Mouse (Mus musculus): ENCODE results near the gene Ank2.
"Not testable (repeated sequence)": the region's sequence is repeated elsewhere in the genome, so short reads cannot be mapped to it uniquely, and the experiment has no call there.

The Ank2 gene

GRCm38 (mm10) chr3:127414438-127414837, 84.7 kb downstream of the Ank2 start:
- no peak for DNase-seq (ENCODE audit: low spot score)

GRCm38 (mm10) chr3:127408684-127409550, 90.2 kb downstream of the Ank2 start:
- peak; percentile 43 for DNase-seq (ENCODE audit: low spot score)

DNA sequence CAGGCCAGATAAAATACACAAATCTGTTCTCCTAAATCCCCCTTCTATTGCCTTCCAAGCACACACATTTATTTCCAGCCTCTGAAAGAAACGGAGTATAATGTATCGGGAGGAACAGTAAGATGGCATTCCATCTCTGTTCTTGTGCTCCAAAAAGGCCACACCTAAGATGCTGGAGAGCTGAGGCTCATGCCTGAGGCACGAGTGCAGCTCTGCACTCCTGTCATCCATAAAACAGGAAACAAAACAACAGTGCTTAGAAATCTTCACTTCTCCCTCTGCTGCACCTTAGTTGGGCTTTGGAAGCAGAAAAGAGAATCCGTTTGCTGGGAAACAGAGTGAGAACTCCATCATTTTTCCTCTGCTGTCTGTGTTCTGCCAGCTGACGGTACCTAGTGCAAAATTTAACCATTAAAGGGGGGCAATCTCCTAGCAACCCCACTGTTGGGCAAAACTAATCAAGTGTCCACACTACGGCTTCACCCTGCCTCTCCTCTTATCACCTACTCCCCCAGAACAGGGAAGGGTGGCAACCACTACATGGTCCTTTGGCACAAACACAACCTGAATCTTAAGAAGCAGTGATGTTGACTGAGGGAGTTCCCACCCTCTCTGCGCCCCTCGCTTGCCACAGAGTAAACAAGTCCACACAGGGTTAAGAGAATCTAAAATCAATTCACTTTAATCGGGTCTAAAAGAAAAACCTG, 91.1 kb downstream of the Ank2 start:
- no peak for DNase-seq (ENCODE audit: low spot score)

DNA sequence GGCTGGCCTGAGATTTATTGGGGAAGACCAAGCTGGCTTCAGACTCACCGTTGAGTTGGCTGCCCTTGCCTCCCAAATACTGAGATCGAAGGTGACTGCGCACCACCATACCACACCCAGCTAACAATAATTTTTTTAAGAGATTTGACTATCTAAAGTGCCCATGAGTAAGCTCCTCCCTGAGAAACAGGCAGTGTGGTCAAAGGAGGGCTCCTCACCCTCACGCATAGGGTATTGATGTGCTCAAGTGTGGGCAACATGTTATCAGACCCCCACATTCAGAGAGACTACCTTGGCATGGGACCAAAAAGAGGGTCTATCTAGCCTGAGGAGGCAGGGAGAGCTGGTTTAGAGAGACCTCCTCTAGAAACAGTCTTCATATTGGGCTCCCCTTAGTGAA, 92.3 kb downstream of the Ank2 start:
- no peak for DNase-seq (ENCODE audit: low spot score)

DNA sequence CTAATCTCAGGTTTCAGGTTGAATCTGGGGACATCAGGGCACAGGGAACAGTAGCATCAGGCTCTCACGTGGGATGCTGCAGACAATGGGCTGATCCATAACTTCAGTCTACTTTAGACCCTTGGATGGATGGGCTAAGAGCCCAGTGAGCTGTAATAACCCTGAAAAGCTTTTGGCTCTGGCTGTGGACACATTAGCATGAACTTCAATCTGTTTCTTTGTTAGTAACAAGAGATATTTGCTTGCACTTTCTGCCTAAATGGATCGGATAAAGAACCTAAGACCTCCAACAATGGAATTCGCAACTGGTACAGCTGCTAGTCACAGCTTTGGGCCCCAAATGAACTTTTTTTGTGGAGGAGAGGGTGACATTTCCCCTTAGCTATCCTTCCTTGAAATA, 94.8 kb downstream of the Ank2 start:
- no peak for DNase-seq (ENCODE audit: low spot score)

- DNase-seq (ENCODE audit: low spot score), result no peak
Observed at GRCm38 (mm10) chr3:127400976-127401375, 98.2 kb downstream of the Ank2 start.

- not testable (repeated sequence) for DNase-seq (ENCODE audit: low spot score)
Observed at GRCm38 (mm10) chr3:127400468-127400867, 98.7 kb downstream of the Ank2 start.

- DNase-seq (ENCODE audit: low spot score), result no peak
Observed at GRCm38 (mm10) chr3:127397774-127398173, 101.4 kb downstream of the Ank2 start.

- no peak for DNase-seq (ENCODE audit: low spot score)
Observed at GRCm38 (mm10) chr3:127395202-127395601, 103.9 kb downstream of the Ank2 start.

- no peak for DNase-seq (ENCODE audit: low spot score)
Observed at GRCm38 (mm10) chr3:127387016-127387517, 112.1 kb downstream of the Ank2 start.

GRCm38 (mm10) chr3:127383231-127383630, 115.9 kb downstream of the Ank2 start:
- DNase-seq (ENCODE audit: low spot score), result no peak

DNA sequence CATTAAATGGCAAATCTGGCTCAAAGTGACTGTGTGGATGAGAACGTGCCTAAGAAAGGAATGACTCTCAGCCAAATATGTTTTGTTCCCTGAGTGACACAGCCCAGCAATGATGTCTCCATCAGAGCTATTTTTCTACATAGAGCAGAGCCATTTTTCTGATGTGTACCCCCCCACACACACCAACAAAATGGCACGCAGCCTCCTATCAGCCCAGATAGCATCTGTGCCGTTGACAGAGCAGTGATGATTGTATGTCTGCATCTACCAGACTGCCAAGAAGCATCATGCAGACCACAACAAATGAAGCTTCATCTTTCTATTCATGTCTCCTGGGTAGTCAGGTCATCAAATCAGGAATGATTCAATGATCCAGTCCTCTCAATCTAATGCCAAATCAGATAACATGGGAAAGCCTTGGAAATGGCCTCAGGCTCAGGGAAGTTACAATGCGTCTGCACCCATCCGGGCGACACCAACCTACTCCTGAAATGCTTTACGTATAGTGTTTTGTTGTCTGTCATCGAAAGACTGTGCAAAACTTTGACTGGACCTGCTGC, 122.2 kb downstream of the Ank2 start:
- DNase-seq (ENCODE audit: low spot score), result no peak

DNA sequence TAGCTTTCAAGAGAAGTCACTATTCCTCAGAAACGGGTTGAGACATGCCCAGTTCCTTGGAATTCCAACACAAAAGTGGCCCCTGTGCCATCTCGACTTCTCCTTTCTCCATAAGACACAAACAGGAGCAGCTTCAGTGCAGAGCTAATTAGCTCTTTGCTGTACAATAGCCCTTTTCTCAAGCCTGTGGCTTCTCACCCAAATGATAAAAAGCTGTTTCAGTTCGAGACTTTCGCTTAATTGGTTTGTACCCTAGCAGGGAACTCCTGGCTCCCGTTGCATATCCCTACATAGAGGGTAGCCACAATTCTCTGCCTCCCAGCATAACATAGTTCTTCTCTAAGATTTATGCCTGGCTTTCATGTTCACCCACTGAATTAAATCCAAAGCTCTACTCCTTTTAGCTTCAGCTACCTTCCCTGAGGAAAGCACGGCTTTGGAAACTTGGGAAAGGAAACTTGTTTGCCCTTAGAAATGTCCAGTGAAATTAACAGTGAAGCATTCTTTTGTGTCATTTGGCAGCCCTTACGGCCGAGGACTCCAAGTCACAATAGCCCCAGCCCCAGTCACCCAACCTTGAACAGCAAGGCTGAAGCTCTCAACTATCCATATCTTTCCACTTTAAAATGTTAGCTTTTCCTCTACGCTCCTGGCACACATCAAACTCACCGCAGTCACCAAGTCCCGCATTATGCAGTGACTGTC, 123.0 kb downstream of the Ank2 start:
- no peak for DNase-seq (ENCODE audit: low spot score)

- no peak for DNase-seq (ENCODE audit: low spot score)
Observed at GRCm38 (mm10) chr3:127374190-127374710, 124.9 kb downstream of the Ank2 start.

GRCm38 (mm10) chr3:127371774-127372173, 127.4 kb downstream of the Ank2 start:
- DNase-seq (ENCODE audit: low spot score), result no peak

- DNase-seq (ENCODE audit: low spot score), result no peak
Observed at GRCm38 (mm10) chr3:127369529-127369928, 129.6 kb downstream of the Ank2 start.

GRCm38 (mm10) chr3:127367450-127367849, 131.7 kb downstream of the Ank2 start:
- DNase-seq (ENCODE audit: low spot score), result no peak

DNA sequence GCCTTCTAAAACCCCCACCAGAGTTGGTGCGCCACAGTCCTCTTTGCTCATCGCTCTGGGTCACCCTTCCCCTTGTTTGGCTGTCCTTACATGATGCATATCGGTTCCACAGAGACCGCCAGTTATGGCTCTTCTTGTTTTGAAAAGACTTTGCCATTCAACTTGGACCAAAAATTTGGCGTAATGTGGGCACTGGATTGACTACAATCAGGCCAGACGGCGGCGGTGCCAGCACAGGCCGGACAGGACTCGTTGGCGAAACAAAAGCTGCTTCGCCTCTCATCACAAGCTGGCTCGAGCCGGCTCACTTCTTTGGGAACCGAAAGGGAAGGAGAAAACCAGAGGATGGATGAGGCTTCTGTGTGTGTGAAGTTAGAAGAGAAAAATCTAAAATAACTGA, 135.6 kb downstream of the Ank2 start:
- no peak for DNase-seq (ENCODE audit: low spot score)

- DNase-seq (ENCODE audit: low spot score), result no peak
Observed at GRCm38 (mm10) chr3:127362611-127363393, 136.3 kb downstream of the Ank2 start.

DNA sequence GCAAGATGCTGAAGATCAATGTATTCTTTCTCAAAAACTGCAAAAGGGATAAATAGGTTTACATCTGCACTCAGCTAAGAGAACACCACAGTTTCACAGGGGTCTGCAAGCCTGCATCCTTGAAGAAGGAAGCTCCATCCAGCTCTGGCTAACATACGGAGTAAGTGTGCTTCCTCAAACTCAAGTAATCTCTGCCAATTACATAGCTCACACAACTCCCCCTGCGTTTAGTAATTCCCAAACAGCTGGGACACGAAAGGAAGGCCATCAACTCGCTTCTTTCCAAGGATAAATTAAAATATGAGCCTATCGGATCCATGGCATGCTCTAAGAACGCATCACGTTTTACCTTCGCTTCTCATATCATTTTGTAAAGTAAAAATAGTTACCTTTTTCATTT, 137.3 kb downstream of the Ank2 start:
- DNase-seq (ENCODE audit: low spot score), result no peak

GRCm38 (mm10) chr3:127361384-127361783, 137.8 kb downstream of the Ank2 start:
- no peak for DNase-seq (ENCODE audit: low spot score)

All from ovary, postnatal 36 days (tissue).